Mouse (Mus musculus) spleen, postnatal 4 days (tissue): ENCODE results near the gene Negr1.

Experiments used
- DNase-seq, 2 experiments: peaks; one replicate each; pipeline ENCODE4 v3.0.0; 2022; ENCODE audit warnings: low spot score in 2 of 2

The Negr1 gene

DNA sequence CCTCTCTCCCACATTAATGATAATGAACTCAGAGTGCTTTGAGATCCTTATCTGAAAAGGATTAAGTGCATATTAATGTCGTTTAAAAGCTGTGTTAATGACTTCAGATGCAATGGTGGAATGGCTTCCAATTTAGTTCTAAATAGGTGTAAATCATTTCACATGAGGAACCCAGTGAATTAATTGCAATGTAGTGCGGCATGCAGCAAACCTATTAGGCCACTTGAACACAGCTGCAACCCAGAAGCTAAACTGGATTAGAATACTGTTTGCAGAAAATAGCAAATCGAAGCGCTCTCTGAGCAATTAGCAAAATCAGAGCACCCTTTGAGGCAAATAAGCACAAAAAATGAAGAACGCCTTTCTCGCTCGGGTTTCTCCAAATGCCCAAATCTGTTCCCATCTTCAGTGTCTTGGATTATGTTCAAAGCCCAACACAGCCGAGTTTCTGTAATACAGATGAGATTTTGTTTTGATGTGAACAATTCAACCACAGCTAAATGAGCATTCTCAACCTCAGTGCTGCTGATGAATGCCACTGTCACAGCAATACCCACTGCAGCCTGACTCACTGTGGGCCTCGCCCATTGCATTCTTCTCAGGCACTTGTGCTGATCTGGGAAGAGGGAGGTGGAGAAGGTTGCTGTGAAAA, 342.5 kb downstream of the Negr1 start:
- DNase-seq = no peak

DNA sequence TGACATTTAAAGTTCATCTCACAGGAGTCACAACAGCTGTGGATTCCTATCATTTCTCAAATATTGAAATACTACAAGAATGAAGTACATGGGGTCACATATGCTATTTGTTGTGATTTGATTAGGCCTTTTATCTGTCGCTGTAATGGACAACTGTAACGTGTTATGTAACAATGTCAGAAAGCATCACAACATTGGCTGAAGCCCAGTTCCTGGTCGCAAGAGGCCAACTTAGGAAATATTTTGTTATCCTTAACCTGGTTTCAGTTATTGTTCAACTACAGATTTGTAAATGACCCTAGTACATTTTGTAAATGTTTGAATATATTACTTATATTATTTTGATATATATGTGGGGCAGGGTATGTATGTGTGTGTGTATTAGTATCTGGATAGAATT, 351.2 kb downstream of the Negr1 start:
- no peak for DNase-seq

DNA sequence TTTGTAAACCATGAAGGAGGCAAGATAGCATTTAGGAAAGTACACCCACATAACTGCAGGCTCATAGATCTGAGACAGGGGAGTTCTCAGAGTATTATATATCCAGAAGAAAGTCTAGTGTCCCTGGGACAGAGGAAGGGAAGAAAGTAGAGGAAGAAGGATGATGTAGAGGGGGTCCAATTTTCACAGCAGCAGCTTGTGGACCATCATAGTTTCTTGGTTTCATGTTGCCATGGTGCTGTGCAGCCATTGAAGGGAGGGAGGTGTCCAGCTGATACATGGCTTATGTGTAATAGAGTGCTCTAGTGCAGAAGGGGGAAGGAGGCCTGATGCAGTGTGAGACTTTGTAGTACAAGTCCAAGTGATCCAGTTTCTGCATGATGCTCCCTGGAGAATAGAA, 359.8 kb downstream of the Negr1 start:
- DNase-seq = no peak

DNA sequence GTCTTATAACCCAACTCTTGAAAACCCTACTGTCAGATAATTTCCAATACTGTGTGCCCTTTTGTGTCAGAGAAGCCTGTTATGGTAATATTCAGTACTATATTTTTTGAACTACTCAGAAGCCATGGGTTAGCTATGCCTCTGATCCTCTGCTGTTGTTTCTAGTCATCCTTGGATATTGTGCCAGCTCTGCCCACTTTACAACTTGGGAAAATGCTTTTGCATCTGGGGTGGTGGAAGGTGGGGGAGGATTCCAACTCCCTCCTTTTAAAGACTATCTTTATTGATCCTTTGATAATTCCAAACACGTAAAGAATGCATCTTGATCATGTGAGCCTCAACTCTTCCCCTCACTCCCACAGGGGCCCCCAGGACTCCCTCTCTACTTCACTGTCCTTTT, 361.6 kb downstream of the Negr1 start:
- DNase-seq = no peak

DNA sequence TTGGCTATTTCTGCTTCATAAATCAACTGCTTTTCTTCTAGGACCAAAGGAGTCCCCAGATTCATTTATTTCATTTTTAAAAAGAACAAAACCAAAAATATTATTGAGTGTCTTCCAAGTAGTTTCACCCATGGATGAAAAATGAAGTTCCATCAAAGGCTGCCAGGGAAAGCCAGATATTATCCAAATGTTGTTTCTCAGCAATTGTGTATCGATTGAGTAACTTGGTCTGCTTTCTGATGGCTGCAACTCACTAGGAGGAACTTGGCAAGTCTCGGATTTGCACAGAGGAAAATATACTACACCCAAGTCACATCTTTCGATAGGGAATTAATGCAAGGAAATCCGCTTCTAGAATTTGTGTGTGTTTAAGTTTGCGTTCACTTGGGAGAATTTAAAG, 363.5 kb downstream of the Negr1 start:
- no peak for DNase-seq

DNA sequence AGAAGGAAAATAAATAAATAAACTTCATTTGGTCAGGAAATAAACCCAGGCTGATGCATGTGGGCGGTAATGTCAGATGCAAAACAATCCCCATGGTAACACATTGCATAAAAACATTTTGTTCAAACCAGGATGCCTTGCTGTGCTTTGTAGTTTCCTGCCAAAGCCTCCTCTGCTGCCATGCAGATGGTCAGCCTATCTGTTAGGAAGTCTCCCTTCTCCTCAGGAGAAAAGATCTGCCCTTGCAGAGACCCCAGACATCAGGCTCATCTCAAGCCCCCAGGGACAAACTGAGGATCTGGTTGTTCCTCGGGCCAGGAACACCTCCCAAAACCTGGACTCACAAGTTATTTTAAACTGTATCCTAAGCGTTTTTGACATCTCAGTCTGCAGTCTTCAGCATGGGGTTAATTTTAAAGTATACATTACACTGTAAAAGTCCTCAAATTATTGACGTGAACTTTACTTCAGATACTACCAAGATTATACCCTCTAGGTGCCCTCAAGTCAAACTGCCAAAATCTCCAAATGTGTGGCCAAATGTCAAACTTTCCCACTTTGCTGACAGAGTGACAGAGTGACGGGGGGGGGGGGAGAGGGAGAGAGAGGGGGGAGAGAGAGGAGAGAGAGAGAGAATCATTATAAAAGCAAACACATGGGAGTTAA, 366.9 kb downstream of the Negr1 start:
- DNase-seq = no peak

DNA sequence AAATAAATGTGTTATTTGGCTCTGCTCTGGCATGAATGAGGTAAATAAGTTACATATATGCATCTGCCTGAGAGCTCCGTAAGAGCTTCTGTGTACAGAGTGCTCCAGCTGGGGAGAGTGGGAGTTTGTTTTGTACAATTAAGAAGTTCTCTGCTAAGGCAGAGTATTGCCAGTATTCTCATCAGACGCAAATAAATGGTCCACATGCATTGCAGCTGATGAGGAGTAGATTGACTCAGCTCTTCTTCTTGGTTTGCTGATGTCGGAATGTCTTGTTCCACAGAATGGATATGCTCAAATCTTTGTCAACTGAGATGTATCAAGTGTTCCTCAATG, 367.4 kb downstream of the Negr1 start:
- no peak for DNase-seq

DNA sequence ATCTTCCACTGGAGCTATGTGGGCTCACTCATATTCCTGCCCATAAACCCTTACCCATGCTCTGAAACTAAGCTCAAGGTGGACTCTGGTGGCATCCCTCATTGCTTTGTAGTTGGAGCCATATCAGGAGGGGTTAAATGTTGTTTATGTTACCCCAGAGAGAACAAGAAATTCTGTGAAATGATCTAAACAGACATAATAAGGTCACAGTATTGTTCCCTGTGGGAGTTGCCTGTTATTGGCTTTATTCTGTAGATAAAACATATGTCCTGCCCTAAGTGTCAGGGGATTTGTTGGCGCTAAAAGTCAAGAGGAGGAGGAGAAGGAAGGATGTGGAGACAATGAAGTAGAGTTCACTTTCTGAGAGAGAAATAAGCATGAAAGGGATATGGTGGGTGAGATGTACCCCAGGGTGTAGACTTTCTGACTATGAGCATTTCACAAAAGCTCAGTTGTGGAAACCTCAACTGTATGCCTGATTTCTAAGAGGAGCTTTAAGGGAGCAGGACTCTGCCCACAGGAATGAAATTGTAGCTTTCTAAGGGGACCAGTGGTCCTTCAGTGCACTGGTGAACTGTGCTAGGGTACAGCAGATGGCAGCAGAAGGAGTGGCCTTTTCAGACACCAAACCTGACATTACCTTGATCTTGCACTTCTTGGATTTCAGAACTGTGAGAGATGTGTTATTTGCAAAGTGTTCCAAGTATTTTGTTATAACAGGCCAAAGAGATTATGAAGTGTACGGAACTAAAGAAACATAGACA, 368.3 kb downstream of the Negr1 start:
- no peak for DNase-seq

DNA sequence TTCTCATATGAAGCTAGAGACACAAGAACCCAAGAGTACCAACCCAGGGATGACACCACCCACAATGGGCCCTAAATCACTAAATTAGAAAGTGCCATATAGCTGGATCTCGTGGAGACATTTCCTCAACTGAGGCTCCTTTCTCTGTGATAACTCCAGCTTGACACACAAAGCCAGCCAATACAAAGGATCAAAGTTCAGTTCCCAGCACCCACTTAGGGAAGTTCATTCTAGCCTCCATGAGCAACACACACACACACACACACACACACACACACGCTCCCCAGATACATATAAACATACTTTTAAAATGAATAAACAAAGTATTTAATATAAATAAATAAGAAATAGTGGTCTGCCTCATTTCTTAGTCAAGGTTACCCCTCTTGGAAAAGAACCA, 369.4 kb downstream of the Negr1 start:
- no peak for DNase-seq

DNA sequence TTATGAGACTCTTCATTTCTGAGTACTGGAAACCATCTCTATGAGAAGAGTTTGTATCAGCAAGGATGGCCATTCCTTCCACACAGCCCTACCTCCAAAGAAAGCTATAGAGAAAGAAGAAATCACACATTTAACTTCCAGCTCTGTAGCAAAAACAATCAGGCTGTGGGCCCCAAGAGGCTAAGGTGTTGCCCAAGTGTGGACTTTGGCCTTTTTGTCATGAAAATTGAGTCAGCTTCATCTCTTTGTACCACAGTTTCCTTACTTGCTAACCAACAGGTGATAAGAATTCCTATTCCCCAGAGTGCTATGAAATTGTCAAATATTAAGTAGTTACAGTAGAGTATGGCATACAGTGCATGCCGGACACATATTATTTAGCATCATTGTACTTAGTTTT, 369.9 kb downstream of the Negr1 start:
- DNase-seq = no peak

DNA sequence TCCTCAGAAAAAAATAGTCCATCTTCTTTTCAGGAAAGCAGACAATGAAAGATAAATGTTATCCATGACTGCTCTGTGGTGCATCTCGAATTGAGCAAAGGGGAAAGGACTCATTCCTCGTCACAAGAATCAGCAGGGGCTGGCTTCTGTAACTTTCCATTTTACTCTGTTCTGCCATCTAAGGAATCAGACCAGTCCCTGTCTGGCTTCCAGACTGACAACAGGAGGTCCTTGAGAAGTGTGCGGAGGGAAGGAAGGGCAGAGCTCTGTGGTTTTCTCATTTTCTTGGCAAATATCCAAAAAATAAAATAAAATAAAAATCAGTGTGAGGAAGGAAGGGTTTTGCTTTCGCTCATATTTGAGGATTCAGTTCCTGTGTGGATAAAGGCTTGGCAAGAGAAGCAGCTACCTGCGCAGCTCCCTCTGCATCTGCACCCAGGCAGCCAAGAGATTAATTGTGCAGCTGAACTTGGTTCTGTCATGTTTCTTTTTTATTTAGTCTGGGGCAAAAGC, 373.2 kb downstream of the Negr1 start:
- no peak for DNase-seq

DNA sequence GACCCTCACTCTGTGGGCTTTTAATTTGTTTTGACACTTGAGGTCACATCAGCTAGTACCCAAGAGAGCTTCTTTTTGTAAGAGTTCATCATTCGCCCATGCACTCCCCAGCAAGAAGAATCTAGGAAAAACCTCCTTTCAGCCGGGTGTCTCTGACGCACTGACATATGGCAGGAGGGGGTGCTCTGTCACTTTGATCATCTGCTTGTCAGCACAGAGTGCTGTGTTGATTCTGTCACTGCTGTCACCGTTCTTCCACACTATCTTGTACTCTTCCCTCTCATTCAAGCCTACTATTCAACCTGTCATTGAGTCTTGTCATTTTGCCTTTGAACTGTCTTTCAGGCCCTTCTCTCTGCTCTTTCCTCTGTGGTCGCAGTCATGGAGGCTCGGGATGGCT, 385.8 kb downstream of the Negr1 start:
- DNase-seq = no peak

DNA sequence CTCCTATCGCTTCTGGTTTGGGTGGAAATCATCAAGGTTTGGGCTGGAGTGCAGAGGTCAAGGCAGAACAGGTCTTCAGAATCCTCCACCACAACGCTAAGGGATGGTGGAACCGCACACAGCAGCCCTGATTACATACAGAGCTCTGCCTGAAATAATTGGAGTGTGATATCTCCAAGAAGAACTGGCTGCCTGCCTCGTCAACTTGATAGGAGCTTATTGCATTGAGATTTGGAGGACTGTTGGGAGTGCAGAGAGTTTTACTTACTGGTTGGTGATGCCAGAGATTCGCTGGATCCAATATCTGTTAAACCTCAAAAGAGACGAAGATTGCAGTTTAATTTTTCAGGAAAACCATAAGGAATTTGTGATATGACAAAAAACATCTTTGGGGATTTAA, 391.4 kb downstream of the Negr1 start:
- DNase-seq = no peak

DNA sequence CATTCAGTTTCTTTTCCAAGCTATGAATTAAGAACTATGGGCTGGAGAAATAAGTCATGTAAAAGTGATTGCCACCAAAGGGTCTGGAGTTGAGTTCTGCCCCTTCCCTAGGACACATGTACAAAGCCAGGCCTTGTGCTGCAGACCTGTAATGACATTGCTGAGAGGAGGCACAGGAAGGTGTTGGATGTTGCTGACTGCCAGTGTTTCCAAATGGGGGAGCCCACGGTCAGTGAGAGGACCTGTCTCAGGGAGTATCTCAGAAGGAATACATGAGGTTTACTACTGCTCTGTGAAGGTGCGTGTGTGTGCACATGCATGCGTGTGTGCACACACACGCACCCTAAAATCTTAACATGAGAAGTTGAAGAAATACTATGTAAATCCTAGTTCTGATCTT, 393.5 kb downstream of the Negr1 start:
- no peak for DNase-seq

DNA sequence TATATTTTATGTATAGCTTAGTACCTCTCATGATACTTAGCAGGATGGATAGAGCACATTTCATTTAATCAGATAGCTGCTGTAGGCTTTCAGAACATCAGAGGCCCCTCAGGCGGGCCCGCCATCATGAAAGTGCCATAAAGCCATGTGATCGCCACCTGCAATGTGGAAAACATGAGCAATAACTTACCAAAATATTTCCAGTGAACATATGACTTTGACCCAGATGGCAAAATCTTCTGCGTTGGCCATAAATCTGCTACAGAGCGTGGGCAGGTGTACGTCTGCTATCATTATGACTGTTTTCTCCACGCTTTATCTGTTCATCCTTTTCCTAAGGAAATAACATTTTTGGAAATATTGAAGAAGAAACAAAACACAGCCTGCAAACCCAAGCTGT, 397.0 kb downstream of the Negr1 start:
- no peak for DNase-seq

DNA sequence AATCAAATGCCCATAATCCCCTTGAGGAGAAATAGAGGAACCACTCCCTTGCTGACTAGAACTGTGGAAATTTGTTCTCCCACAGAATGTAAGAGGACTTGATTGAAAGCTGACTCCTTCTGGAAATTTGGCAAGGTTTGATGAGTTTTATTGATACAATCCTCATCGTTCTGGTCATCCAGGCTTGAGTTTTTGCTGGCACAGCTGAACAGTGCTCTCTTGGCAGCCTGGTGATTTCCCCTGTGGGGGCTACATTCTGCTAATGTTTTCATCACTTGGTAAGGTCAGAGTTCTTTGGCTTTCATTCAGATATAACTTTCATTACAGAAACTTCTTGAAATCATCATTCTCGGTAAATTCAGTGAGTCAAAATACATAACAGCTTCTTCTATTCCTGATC, 407.2 kb downstream of the Negr1 start:
- DNase-seq = no peak

DNA sequence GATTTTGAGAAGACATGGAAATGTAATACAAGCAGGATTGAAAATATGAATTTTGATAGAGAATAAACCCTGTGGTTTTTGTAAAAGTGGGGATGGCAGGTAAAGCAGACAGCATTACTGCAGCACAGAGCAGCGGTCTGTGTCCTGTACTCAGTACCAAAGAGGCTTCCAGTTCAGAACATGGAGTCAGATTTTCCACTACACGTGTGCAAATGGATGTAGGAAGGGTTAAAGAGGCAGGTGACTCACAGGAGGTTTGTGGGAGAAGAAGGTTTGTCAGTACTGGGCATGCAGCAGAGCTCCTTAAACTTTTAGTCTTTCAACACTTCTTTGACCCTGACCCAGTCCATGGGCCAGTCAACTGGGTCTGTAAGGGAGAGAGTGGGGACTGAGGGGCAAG, 409.5 kb downstream of the Negr1 start:
- DNase-seq = no peak

DNA sequence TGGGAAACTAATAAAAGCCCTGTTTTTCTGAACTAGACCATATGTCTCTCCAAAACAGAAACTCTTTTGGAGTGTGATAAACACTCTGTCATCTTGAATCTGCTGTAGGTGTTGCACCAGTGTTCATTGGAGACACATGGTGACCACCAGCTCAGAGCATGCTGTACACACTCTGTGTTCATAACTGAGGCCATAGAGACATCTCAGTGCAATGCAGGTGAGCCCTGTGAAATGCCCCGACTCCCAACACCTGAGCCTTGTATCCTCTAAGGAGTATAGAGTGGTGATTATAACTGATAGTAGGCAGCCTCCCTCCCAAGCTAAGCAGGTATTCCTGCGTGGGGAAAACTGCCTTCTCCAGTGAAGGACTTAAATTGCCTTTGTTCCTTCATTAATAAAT, 415.2 kb downstream of the Negr1 start:
- no peak for DNase-seq

DNA sequence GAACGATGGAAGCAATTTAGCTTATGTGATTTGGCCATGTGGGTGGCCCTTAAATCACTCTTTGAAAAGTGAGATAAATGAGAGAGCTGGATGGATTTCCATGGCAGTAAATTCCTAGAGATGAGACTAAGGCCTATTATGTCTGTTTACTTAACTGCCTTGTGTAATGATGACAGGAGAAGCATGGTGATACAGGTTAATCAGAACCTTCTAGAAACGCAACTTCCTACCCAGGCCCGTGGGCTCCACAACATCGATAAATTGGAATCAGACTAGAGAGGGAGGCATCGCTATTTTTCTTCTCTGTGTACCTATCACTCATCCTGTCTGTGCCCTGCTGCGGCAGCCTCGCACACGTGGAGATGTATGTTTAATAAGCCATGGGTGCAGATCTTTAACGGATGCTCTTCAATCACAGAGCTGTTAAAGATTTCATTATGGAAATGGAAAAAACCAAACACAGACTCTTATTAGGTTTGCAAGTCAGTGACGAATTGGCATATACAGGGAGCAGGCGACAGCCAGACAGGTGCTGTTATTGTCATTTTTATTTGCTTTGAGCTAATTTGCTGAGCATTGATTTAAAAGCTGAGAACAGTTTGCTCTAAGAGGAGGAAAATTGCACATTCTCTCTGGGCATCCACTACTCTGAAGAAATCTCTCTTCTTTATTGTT, 418.6 kb downstream of the Negr1 start:
- DNase-seq = no peak

DNA sequence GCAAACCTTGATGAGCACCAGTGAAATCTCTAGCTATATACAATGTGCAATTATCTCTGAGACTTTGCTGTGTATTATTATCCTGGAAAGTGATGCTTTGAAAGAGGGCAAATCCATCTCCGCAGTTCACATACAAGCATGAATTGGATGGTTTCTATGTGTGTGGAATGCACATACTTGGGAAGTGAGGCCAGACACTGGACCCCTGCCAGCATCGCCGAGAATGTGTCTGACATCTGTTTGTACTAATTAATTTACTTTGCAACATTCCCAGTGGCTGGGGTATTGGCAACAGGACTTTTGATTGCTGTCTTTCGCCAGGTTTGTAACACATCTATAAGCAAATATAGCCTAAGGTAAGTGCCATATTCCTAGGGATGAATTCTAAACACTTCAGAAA, 420.5 kb downstream of the Negr1 start:
- DNase-seq = no peak

DNA sequence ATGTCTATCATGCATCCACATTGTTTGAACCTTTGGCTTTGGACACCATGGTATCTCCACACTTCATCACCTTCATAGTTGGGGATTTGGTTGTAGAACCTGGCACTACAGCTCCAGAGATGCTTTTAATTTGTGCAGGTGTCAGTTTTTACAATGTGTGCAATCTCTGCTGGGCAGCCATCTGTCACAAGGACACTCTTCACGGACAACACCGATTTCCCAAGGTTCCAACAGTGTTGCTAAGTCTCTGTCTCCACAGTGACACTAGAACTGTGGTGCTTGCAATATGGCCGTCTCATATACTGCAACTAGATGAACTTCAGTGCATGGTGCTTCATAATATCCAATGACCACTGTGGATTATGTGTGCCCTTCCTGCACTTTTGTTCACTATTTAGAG, 425.5 kb downstream of the Negr1 start:
- DNase-seq = no peak

DNA sequence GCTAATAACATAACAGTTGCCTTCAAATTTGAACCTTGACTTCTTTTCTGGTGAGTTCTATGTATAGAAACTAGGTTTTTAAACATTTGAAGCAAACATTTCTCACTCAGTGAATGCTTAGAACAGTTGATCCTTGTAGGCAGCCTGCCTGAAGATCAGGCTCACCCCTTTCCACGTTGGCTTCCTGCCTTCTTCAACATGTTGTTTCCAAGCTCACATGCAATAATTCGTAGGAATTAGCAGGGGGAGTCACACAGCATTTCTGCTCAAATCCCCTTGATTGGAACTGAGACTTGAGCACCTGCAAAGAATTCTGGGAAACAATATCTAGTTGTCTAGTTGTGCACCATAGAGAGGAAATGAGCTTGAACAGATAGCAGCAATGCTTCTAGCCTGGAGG, 430.6 kb downstream of the Negr1 start:
- no peak for DNase-seq

DNA sequence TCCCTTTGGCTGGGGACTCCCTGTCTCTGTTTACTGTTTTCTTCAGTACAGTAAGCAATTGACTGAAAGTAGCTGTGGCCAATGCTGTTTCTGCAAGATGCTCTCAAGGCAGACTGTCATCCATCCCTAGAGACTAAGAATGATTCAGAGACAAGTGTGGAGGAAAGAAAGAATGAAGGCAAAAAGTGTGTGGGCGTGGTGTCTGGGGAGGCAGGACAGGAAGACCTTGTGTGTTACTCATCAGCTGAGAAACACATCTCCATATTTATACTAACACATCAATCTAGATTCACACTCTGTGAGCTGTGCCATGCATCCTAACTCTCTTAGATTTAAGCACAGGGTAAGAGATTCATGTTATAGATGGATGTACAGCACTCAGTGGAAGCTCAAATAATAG, 431.2 kb downstream of the Negr1 start:
- no peak for DNase-seq
